Mouse (Mus musculus): ENCODE data around the gene Wasf3. TPM values are rescaled to one million over a fixed set of nuclear protein-coding genes. Genes with fewer than 3 reads are reported as not detected.

The Wasf3 gene
- total RNA-seq, 1 experiment, result 6.2 TPM

DNA sequence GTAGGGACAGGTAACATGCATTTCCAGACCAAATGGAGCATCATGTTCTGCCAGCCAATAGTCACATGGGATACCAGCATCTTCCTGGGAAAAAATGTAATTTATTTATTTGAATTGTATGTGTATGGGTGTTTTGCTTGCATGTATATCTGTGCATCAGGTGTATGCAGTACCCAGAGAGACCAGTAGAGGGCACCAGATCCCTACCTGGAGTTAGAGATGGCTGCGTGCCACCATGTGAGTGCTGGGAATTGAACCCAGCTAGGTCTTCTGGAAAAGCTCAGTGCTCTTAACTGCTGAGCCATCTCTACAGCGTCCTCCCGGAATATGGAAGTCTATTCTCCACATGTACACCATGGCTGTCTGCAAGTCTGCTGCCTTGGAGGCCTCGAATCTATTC lies 8.2 kb upstream of the Wasf3 start:
- in situ Hi-C loops (cut with MboI; ENCODE audit: low sequenced_read_pairs in 2 of 2, unreplicated experiment in 2 of 2), result loop anchor here (5.0 to 25.0 kb wide), 2 partner anchors 101 to 111 kb away; partner anchors contain the start of genes Gm6370 (in 1 of the 2) and Gm6408 (in 1 of the 2)
- TF ChIP-seq HCFC1 (IDR thresholded peaks at IDR 0.05; ENCODE audit: borderline replicate concordance, insufficient read depth, low read length) (no peak), ZNF384 (IDR thresholded peaks at IDR 0.05; ENCODE audit: low read depth, low read length) (no peak), ZC3H11A (IDR thresholded peaks at IDR 0.05; ENCODE audit: borderline replicate concordance, low read depth, low read length) (peak; percentile 76; the same call in 1 of the 2 replicates), MAFK (IDR thresholded peaks at IDR 0.05; ENCODE audit: insufficient read depth, low read depth, low read length) (no peak), CHD2 (IDR thresholded peaks at IDR 0.05; ENCODE audit: low read depth, low read length) (no peak)
- H3K27ac ChIP-seq (ENCODE audit: insufficient read depth, low read depth, low read length, poor library complexity, severe bottlenecking), result no peak overlapping the region
- H3K4me1 ChIP-seq (ENCODE audit: control insufficient read depth in 2 of 2, insufficient read depth in 2 of 2, low read length in 2 of 2, poor library complexity in 1 of 2), result no peaks in the 10 kb centered on the region
- no peaks in the 10 kb centered on the region for H3K9me3 ChIP-seq (ENCODE audit: control insufficient read depth, insufficient read depth, low read depth, low read length)
- peak; percentile 69 for DNase-seq (ENCODE audit: low read depth, low spot score)
- H3K9ac ChIP-seq (ENCODE audit: insufficient read depth, low read depth, low read length, poor library complexity, severe bottlenecking), result no peak overlapping the region
- H3K4me3 ChIP-seq (ENCODE audit: insufficient read depth in 1 of 2, low read depth in 1 of 2, low read length in 2 of 2, poor library complexity in 1 of 2, severe bottlenecking in 1 of 2), result no peak overlapping the region
- no peaks in the 10 kb centered on the region for H3K36me3 ChIP-seq (ENCODE audit: control insufficient read depth, insufficient read depth, low read length, poor library complexity, severe bottlenecking)

DNA sequence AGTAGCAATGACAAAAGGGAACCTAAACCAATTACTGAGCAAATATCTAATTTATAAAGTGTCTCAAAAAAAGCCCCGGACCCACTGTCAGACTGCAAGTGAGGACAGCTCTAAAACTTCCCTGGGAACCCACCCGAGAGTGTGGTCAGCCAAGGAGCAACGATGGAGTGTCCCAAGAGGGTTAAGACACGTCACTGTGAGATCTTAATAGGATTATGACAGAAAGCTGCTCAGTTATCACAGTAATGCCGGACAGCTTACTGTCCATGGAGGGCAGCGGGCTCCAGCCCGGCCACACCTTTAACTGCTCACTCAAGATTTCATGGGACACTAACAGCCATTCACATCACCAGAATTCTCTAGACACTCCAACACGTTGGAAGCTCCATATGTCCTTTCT lies 4.7 kb upstream of the Wasf3 start:
- no peaks in the 10 kb centered on the region; a peak in 1 of 4 replicates for H3K4me1 ChIP-seq (ENCODE audit: control insufficient read depth in 2 of 2, insufficient read depth in 2 of 2, low read length in 2 of 2, poor library complexity in 1 of 2)
- H3K27ac ChIP-seq (ENCODE audit: insufficient read depth, low read depth, low read length, poor library complexity, severe bottlenecking), result no peak overlapping the region
- no peaks in the 10 kb centered on the region for H3K36me3 ChIP-seq (ENCODE audit: control insufficient read depth, insufficient read depth, low read length, poor library complexity, severe bottlenecking)
- in situ Hi-C loops (cut with MboI; ENCODE audit: low sequenced_read_pairs in 2 of 2, unreplicated experiment in 2 of 2), result loop anchor here in 1 of 2 experiments (25.0 kb wide), 1 partner anchor 107 kb away; the partner anchor contains the start of genes Gm6370 and Gm6408
- H3K9me3 ChIP-seq (ENCODE audit: control insufficient read depth, insufficient read depth, low read depth, low read length), result no peaks in the 10 kb centered on the region
- no peak overlapping the region for H3K4me3 ChIP-seq (ENCODE audit: insufficient read depth in 1 of 2, low read depth in 1 of 2, low read length in 2 of 2, poor library complexity in 1 of 2, severe bottlenecking in 1 of 2)
- no peak for DNase-seq (ENCODE audit: low read depth, low spot score)
- no peak for TF ChIP-seq ZC3H11A (IDR thresholded peaks at IDR 0.05; ENCODE audit: borderline replicate concordance, low read depth, low read length)
- TF ChIP-seq CHD2 (IDR thresholded peaks at IDR 0.05; ENCODE audit: low read depth, low read length), result no peak
- TF ChIP-seq HCFC1 (IDR thresholded peaks at IDR 0.05; ENCODE audit: borderline replicate concordance, insufficient read depth, low read length), result no peak
- TF ChIP-seq ZNF384 (IDR thresholded peaks at IDR 0.05; ENCODE audit: low read depth, low read length), result no peak
- no peak for TF ChIP-seq MAFK (IDR thresholded peaks at IDR 0.05; ENCODE audit: insufficient read depth, low read depth, low read length)
- H3K9ac ChIP-seq (ENCODE audit: insufficient read depth, low read depth, low read length, poor library complexity, severe bottlenecking), result no peak overlapping the region

DNA sequence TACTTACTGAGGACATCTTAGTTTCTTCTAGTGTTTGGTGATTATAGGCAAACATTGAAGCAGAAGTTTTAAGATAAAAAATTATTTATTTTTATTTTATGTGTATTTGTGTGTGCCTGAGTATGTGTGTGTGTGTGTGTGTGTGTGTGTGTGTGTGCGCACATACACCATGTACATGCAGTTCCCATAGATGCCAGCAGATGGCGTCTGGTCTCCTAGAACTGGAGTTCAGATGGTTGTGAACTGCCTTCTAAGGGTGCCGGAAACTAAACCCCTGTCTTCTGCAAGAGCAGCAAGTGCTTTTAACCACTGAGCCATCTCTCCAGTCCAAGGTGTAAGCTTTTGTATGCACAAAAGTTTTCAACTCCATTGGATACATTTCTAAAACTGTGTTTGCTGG lies 2.5 kb upstream of the Wasf3 start:
- Histone ChIP-seq H3K4me1 (ENCODE audit: control insufficient read depth in 2 of 2, insufficient read depth in 2 of 2, low read length in 2 of 2, poor library complexity in 1 of 2) (no peaks in the 10 kb centered on the region; a peak in 1 of 4 replicates), H3K9me3 (ENCODE audit: control insufficient read depth, insufficient read depth, low read depth, low read length) (no peaks in the 10 kb centered on the region), H3K9ac (ENCODE audit: insufficient read depth, low read depth, low read length, poor library complexity, severe bottlenecking) (no peak overlapping the region), H3K27ac (ENCODE audit: insufficient read depth, low read depth, low read length, poor library complexity, severe bottlenecking) (no peak overlapping the region), H3K4me3 (ENCODE audit: insufficient read depth in 1 of 2, low read depth in 1 of 2, low read length in 2 of 2, poor library complexity in 1 of 2, severe bottlenecking in 1 of 2) (no peak overlapping the region), H3K36me3 (ENCODE audit: control insufficient read depth, insufficient read depth, low read length, poor library complexity, severe bottlenecking) (no peaks in the 10 kb centered on the region)
- no peak for TF ChIP-seq HCFC1 (IDR thresholded peaks at IDR 0.05; ENCODE audit: borderline replicate concordance, insufficient read depth, low read length)
- no peak for TF ChIP-seq ZC3H11A (IDR thresholded peaks at IDR 0.05; ENCODE audit: borderline replicate concordance, low read depth, low read length)
- TF ChIP-seq ZNF384 (IDR thresholded peaks at IDR 0.05; ENCODE audit: low read depth, low read length), result no peak
- TF ChIP-seq CHD2 (IDR thresholded peaks at IDR 0.05; ENCODE audit: low read depth, low read length), result no peak
- TF ChIP-seq MAFK (IDR thresholded peaks at IDR 0.05; ENCODE audit: insufficient read depth, low read depth, low read length), result no peak
- peak; percentile 60 for DNase-seq (ENCODE audit: low read depth, low spot score)
- in situ Hi-C loops (cut with MboI; ENCODE audit: low sequenced_read_pairs in 2 of 2, unreplicated experiment in 2 of 2), result loop anchor here in 1 of 2 experiments (25.0 kb wide), 1 partner anchor 105 kb away; the partner anchor contains the start of genes Gm6370 and Gm6408

DNA sequence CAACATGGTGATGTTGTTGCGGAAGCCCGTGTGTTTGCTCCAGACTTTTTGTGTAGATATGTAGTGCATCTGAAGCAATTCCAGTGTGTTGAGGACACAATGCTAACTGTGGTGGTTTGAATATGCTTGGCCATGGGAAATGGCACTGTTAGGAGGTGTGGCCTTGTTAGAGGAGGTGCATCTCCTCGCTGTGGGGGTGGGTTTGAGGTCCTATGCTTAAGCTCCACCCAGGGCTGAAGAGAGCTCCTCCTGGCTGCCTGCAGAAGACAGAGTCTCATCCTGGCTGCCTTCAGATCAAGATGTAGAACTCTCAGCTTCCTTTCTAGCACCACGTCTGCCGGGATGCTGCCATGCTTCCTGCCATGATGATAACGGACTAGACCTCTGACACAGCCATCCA lies 1.4 kb upstream of the Wasf3 start:
- DNase-seq (ENCODE audit: low read depth, low spot score), result no peak
- Histone ChIP-seq H3K27ac (ENCODE audit: insufficient read depth, low read depth, low read length, poor library complexity, severe bottlenecking) (no peak overlapping the region), H3K4me1 (ENCODE audit: control insufficient read depth in 2 of 2, insufficient read depth in 2 of 2, low read length in 2 of 2, poor library complexity in 1 of 2) (no peaks in the 10 kb centered on the region; a peak in 1 of 4 replicates), H3K9ac (ENCODE audit: insufficient read depth, low read depth, low read length, poor library complexity, severe bottlenecking) (no peak overlapping the region), H3K36me3 (ENCODE audit: control insufficient read depth, insufficient read depth, low read length, poor library complexity, severe bottlenecking) (no peaks in the 10 kb centered on the region), H3K4me3 (ENCODE audit: insufficient read depth in 1 of 2, low read depth in 1 of 2, low read length in 2 of 2, poor library complexity in 1 of 2, severe bottlenecking in 1 of 2) (no peak overlapping the region), H3K9me3 (ENCODE audit: control insufficient read depth, insufficient read depth, low read depth, low read length) (no peaks in the 10 kb centered on the region)
- in situ Hi-C loops (cut with MboI; ENCODE audit: low sequenced_read_pairs in 2 of 2, unreplicated experiment in 2 of 2), result loop anchor here in 1 of 2 experiments (25.0 kb wide), 1 partner anchor 104 kb away; the partner anchor contains the start of genes Gm6370 and Gm6408
- no peak for TF ChIP-seq MAFK (IDR thresholded peaks at IDR 0.05; ENCODE audit: insufficient read depth, low read depth, low read length)
- no peak for TF ChIP-seq CHD2 (IDR thresholded peaks at IDR 0.05; ENCODE audit: low read depth, low read length)
- TF ChIP-seq HCFC1 (IDR thresholded peaks at IDR 0.05; ENCODE audit: borderline replicate concordance, insufficient read depth, low read length), result no peak
- no peak for TF ChIP-seq ZC3H11A (IDR thresholded peaks at IDR 0.05; ENCODE audit: borderline replicate concordance, low read depth, low read length)
- no peak for TF ChIP-seq ZNF384 (IDR thresholded peaks at IDR 0.05; ENCODE audit: low read depth, low read length)

All from ES-E14 (cell line).